Mouse (Mus musculus): Measurements from ENCODE around the gene Stox2. TPM values are rescaled to one million over a fixed set of nuclear protein-coding genes. Genes with fewer than 3 reads are reported as not detected.

The Stox2 gene
- total and polyA plus RNA-seq, 3 experiments, result under 0.01 TPM; not detected in 2

GRCm38 (mm10) chr8:47232081-47232480 lies 214.1 kb downstream of the Stox2 start:
- H3K4me3 ChIP-seq (ENCODE audit: control insufficient read depth in 1 of 2, insufficient read depth in 1 of 2, low read depth in 2 of 2, low read length in 2 of 2), result no peak overlapping the region
- H3K27ac ChIP-seq (ENCODE audit: control insufficient read depth, low read depth, low read length), result no peak overlapping the region
- no peaks in the 10 kb centered on the region for H3K79me2 ChIP-seq (ENCODE audit: control insufficient read depth, insufficient read depth, low read length, poor library complexity)
- DNase-seq (ENCODE audit: low read depth, low spot score), result no peak
- H3K9ac ChIP-seq (ENCODE audit: control insufficient read depth, low read depth, low read length, poor library complexity, severe bottlenecking), result no peak overlapping the region
- H3K9me3 ChIP-seq (replicated peaks; ENCODE audit: insufficient read depth, low read length), result no peaks in the 10 kb centered on the region
- TF ChIP-seq ZMIZ1 (IDR thresholded peaks at IDR 0.05; ENCODE audit: low read depth, low read length) (no peak), GABPA (IDR thresholded peaks at IDR 0.05; ENCODE audit: low read depth, low read length) (no peak), TBP (IDR thresholded peaks at IDR 0.05; ENCODE audit: low read depth, low read length) (no peak), MYC (IDR thresholded peaks at IDR 0.05; ENCODE audit: low read depth, low read length) (no peak), MYB (IDR thresholded peaks at IDR 0.05; ENCODE audit: low read depth, low read length) (no peak), ZNF384 (IDR thresholded peaks at IDR 0.05; ENCODE audit: low read depth, low read length) (no peak), E2F4 (IDR thresholded peaks at IDR 0.05; ENCODE audit: borderline replicate concordance, low read depth, low read length) (no peak), CHD1 (IDR thresholded peaks at IDR 0.05; ENCODE audit: low read depth, low read length) (no peak), JUND (IDR thresholded peaks at IDR 0.05; ENCODE audit: low read depth, low read length) (no peak), RAD21 (IDR thresholded peaks at IDR 0.05; ENCODE audit: low read depth, low read length) (no peak), POLR2AphosphoS2 (IDR thresholded peaks at IDR 0.05; ENCODE audit: low read length) (no peak), GATA1 (IDR thresholded peaks at IDR 0.05; ENCODE audit: low read depth, low read length) (no peak), SMC3 (IDR thresholded peaks at IDR 0.05; ENCODE audit: low read depth, low read length) (no peak), HCFC1 (IDR thresholded peaks at IDR 0.05; ENCODE audit: low read depth, low read length) (no peak), NELFE (IDR thresholded peaks at IDR 0.05; ENCODE audit: low read depth, low read length) (no peak), UBTF (IDR thresholded peaks at IDR 0.05; ENCODE audit: borderline replicate concordance, insufficient read depth, low read depth, low read length) (no peak)
- no peaks in the 10 kb centered on the region for H3K27me3 ChIP-seq (ENCODE audit: control insufficient read depth in 1 of 2, insufficient read depth in 2 of 2, low read length in 2 of 2)
- H3K36me3 ChIP-seq (ENCODE audit: control insufficient read depth in 1 of 2, insufficient read depth in 2 of 2, low read length in 2 of 2), result no peaks in the 10 kb centered on the region
- no peaks in the 10 kb centered on the region for H3K4me1 ChIP-seq (ENCODE audit: control insufficient read depth in 1 of 2, insufficient read depth in 2 of 2, low read length in 2 of 2)

DNA sequence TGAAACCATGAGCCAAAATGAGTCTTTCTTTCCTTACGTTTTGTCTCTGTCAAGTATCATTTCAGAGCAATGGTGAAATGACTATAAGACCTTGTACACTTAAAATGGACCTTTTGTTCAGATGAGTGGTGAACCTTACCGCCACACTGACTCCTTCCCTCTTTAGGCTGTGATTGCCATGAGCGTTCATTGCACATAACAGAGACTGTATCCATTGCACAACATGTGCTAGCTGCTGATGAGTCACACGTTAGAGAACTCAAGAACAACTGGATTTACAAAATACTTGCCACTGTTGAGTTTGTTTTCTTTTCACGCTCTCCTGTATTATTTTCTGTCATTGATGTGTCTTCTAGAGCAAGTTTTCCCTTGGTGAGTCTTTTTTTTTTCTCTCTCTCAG lies 216.1 kb downstream of the Stox2 start:
- H3K9ac ChIP-seq (ENCODE audit: control insufficient read depth, low read depth, low read length, poor library complexity, severe bottlenecking), result no peak overlapping the region
- H3K4me1 ChIP-seq (ENCODE audit: control insufficient read depth in 1 of 2, insufficient read depth in 2 of 2, low read length in 2 of 2), result no peaks in the 10 kb centered on the region
- no peak for DNase-seq (ENCODE audit: low read depth, low spot score)
- H3K27me3 ChIP-seq (ENCODE audit: control insufficient read depth in 1 of 2, insufficient read depth in 2 of 2, low read length in 2 of 2), result no peaks in the 10 kb centered on the region; a peak in 1 of 4 replicates
- no peak overlapping the region for H3K27ac ChIP-seq (ENCODE audit: control insufficient read depth, low read depth, low read length)
- no peaks in the 10 kb centered on the region for H3K36me3 ChIP-seq (ENCODE audit: control insufficient read depth in 1 of 2, insufficient read depth in 2 of 2, low read length in 2 of 2)
- H3K4me3 ChIP-seq (ENCODE audit: control insufficient read depth in 1 of 2, insufficient read depth in 1 of 2, low read depth in 2 of 2, low read length in 2 of 2), result no peak overlapping the region
- no peaks in the 10 kb centered on the region for H3K79me2 ChIP-seq (ENCODE audit: control insufficient read depth, insufficient read depth, low read length, poor library complexity)
- no peak for TF ChIP-seq E2F4 (IDR thresholded peaks at IDR 0.05; ENCODE audit: borderline replicate concordance, low read depth, low read length)
- TF ChIP-seq TCF12 (IDR thresholded peaks at IDR 0.05; ENCODE audit: low read depth, low read length), result no peak
- no peak for TF ChIP-seq CTCF (IDR thresholded peaks at IDR 0.05 in 2 of 3, conservative IDR thresholded peaks at IDR 0.05 in 1 of 3; ENCODE audit: control insufficient read depth in 1 of 3, insufficient read depth in 1 of 3, low read depth in 2 of 3, low read length in 3 of 3, poor library complexity in 1 of 3, severe bottlenecking in 1 of 3)
- no peak for TF ChIP-seq USF2 (IDR thresholded peaks at IDR 0.05; ENCODE audit: borderline replicate concordance in 1 of 2, insufficient read depth in 1 of 2, low read depth in 1 of 2, low read length in 2 of 2)
- TF ChIP-seq EP300 (IDR thresholded peaks at IDR 0.05; ENCODE audit: low read depth in 1 of 2, low read length in 2 of 2), result no peak
- no peak for TF ChIP-seq MAFK (IDR thresholded peaks at IDR 0.05; ENCODE audit: borderline replicate concordance, low read depth, low read length)
- TF ChIP-seq MXI1 (IDR thresholded peaks at IDR 0.05; ENCODE audit: low read depth, low read length), result no peak
- TF ChIP-seq JUND (IDR thresholded peaks at IDR 0.05; ENCODE audit: low read depth, low read length), result no peak
- no peak for TF ChIP-seq MAZ (IDR thresholded peaks at IDR 0.05; ENCODE audit: low read depth, low read length)
- no peak for TF ChIP-seq MYB (IDR thresholded peaks at IDR 0.05; ENCODE audit: low read depth, low read length)
- no peak for TF ChIP-seq RCOR1 (IDR thresholded peaks at IDR 0.05; ENCODE audit: low read depth, low read length)
- TF ChIP-seq ELF1 (IDR thresholded peaks at IDR 0.05; ENCODE audit: low read depth, low read length), result no peak
- no peak for TF ChIP-seq CHD2 (IDR thresholded peaks at IDR 0.05; ENCODE audit: low read length)
- no peak for TF ChIP-seq MEF2A (IDR thresholded peaks at IDR 0.05; ENCODE audit: extremely low read depth, insufficient replicate concordance, low read depth, low read length, poor library complexity, severe bottlenecking)
- TF ChIP-seq POLR2AphosphoS2 (IDR thresholded peaks at IDR 0.05; ENCODE audit: low read length), result no peak
- no peaks in the 10 kb centered on the region for H3K9me3 ChIP-seq (replicated peaks; ENCODE audit: insufficient read depth, low read length)

Measured in MEL (cell line).